8 mouse cellular contexts compared by ENCODE assay signal in the genomic region with DNA sequence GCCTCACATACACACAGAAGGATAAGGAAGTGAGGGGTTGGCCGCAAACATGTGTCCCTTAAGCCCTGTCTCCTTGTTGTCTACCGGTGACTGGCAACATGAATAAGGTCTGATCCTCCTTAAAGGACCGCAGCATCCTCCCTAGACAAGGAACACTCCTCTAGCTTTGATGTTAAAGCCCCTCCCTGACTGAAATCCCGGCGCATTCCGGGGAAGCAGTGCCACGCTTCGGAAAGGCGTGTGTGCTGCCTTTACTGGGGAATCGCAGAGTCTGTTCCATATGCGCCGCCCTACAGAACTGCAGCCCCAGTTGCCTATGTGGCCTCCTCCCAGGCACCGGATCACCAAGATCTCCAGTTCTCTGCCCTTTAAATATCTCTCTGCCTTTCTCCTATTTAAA. TPM values are rescaled to one million over a fixed set of nuclear protein-coding genes. Genes with fewer than 3 reads are reported as not detected.
DNase-seq lines count a peak whose midpoint lies in the region; ATAC-seq and TF ChIP-seq lines count a peak whose summit lies in the region.

No protein-coding gene starts in this region.

- H3K27me3 ChIP-seq in embryonic facial prominence, embryonic 15.5 days: peaks cover 72% of the 10 kb centered on the region
- peaks cover 47% of the 10 kb centered on the region for H3K27me3 ChIP-seq in stomach, embryonic 14.5 days (ENCODE audit: control insufficient read depth, insufficient read depth, low read length)

- DNase-seq in gastrocnemius, adult 2 months: peak; percentile 18
- DNase-seq in gastrocnemius, postnatal 14 days: no peak
- DNase-seq in heart, postnatal 4 days: peak; percentile 39
- peak; percentile 47 to 49 for DNase-seq in layer of hippocampus, postnatal 36 days
- peak; percentile 37 to 45 for DNase-seq in lung, postnatal 4 days
- no peak for DNase-seq in adrenal gland, adult 8-10 months

- H3K4me2 ChIP-seq in embryonic facial prominence, embryonic 15.5 days (replicated peaks): peak overlapping the region; percentile 99
- peak overlapping the region; percentile 100 for H3K4me2 ChIP-seq in stomach, embryonic 14.5 days (replicated peaks; ENCODE audit: low read depth, low read length)

- peak; percentile 12; the same call in 1 of the 2 replicates for TF ChIP-seq CTCF in gastrocnemius, adult 2 months (IDR thresholded peaks at IDR 0.05)

- no peak overlapping the region for H3K27ac ChIP-seq in gastrocnemius, adult 2 months
- H3K27ac ChIP-seq in embryonic facial prominence, embryonic 15.5 days (replicated peaks): no peak overlapping the region
- H3K27ac ChIP-seq in stomach, embryonic 14.5 days (ENCODE audit: low read length): no peak overlapping the region

- no peak for ATAC-seq in embryonic facial prominence, embryonic 15.5 days (ENCODE audit: insufficient number of reproducible peaks, low FRiP score, low TSS enrichment, low read depth)
- ATAC-seq in stomach, embryonic 14.5 days (ENCODE audit: insufficient number of reproducible peaks, insufficient read depth, low FRiP score, low read depth): no peak

- H3K9me3 ChIP-seq in embryonic facial prominence, embryonic 15.5 days (replicated peaks): no peaks in the 10 kb centered on the region
- H3K9me3 ChIP-seq in stomach, embryonic 14.5 days (ENCODE audit: control insufficient read depth, low read depth, low read length): no peaks in the 10 kb centered on the region

- no peak overlapping the region for H3K9ac ChIP-seq in embryonic facial prominence, embryonic 15.5 days
- H3K9ac ChIP-seq in stomach, embryonic 14.5 days (replicated peaks; ENCODE audit: low read depth, low read length): no peak overlapping the region

- no peaks in the 10 kb centered on the region for H3K36me3 ChIP-seq in embryonic facial prominence, embryonic 15.5 days
- no peaks in the 10 kb centered on the region for H3K36me3 ChIP-seq in stomach, embryonic 14.5 days (ENCODE audit: control insufficient read depth, insufficient read depth, low read length)

- H3K4me1 ChIP-seq in embryonic facial prominence, embryonic 15.5 days: peaks cover 38% of the 10 kb centered on the region
- H3K4me1 ChIP-seq in stomach, embryonic 14.5 days (ENCODE audit: control insufficient read depth, insufficient read depth, low read length): 0 out of 2 replicates have a peak, but pooled peaks cover 3% of the 10 kb centered on the region

- WGBS in embryonic facial prominence, embryonic 15.5 days: under 1% methylated on average over 13 of the region's 13 CpGs
- WGBS in stomach, embryonic 14.5 days: 1% methylated on average over 13 of the region's 13 CpGs

- intact Hi-C loops in gastrocnemius, adult 2 months (cut with DNase I): no loop called here
- intact Hi-C loops in gastrocnemius, postnatal 14 days (cut with DNase I; ENCODE audit: low total_unique reads): no loop called here

- peak overlapping the region; percentile 89 for H3K4me3 ChIP-seq in gastrocnemius, adult 2 months
- H3K4me3 ChIP-seq in embryonic facial prominence, embryonic 15.5 days (replicated peaks): peak overlapping the region; percentile 64
- H3K4me3 ChIP-seq in stomach, embryonic 14.5 days (ENCODE audit: low read depth, low read length): peak overlapping the region; percentile 64

RNA-seq across cellular contexts. Expression of gene Plxna4, which starts 1.6 kb away (rescaled TPM):
- total RNA-seq in gastrocnemius, adult 2 months (2021): 1 to 10 TPM; 1.4 to 4.6 TPM
- 1 to 10 TPM; 2.8 to 3.4 TPM for total RNA-seq in gastrocnemius, postnatal 14 days (2021)
- polyA plus RNA-seq in embryonic facial prominence, embryonic 15.5 days (2015; fragmentation: Nextera tagmentation; extraction: Ambion mirVana): 2.6 and 3.1 TPM in 2 replicates
- total RNA-seq in heart, postnatal 4 days (2021): 10 to 100 TPM; 34.3 TPM
- 100 to 1,000 TPM; 115 to 134 TPM for total RNA-seq in layer of hippocampus, postnatal 36 days (2021)
- polyA plus RNA-seq in stomach, embryonic 14.5 days (2014; fragmentation: Nextera tagmentation; extraction: Ambion mirVana): 3.7 and 3.8 TPM in 2 replicates
- total RNA-seq in adrenal gland, adult 8-10 months (2022): 10 to 100 TPM in 1 of 4 experiments, 1 to 10 TPM in 3; 5.7 to 11.7 (median 8.1) TPM

Comparison
In these comparisons a context has a peak if more than half of its experiments do, and no peak if none do; other contexts are left out.
1. DNase-seq: peak in gastrocnemius, adult 2 months (single experiment), heart, postnatal 4 days (single experiment), layer of hippocampus, postnatal 36 days (2 of 2) and lung, postnatal 4 days (2 of 2); none in gastrocnemius, postnatal 14 days (single experiment) and adrenal gland, adult 8-10 months (single experiment).
2. Peak in every context shown above with its lines, with median percentiles within 50 percentile points of each other: H3K4me3 ChIP-seq.